Mouse (Mus musculus): ENCODE measurements around the gene Prcd.
A peak's percentile ranks its signal among the peaks of the same experiment; 100 is the strongest.
"Not testable (repeated sequence)": the region's sequence is repeated elsewhere in the genome, so short reads cannot be mapped to it uniquely, and the experiment has no call there.

Gene Prcd

GRCm38 (mm10) chr11:116620559-116621253 lies 32.6 kb upstream of the Prcd start:
- Histone ChIP-seq H3K36me3 (ENCODE audit: control insufficient read depth, insufficient read depth, low read length, poor library complexity, severe bottlenecking) (no peaks in the 10 kb centered on the region), H3K27me3 (ENCODE audit: control insufficient read depth, insufficient read depth, low read length, poor library complexity, severe bottlenecking) (no peaks in the 10 kb centered on the region)
- DNase-seq (ENCODE audit: low read depth, low spot score): no peak

- no peaks in the 10 kb centered on the region for H3K36me3 ChIP-seq (ENCODE audit: control insufficient read depth, insufficient read depth, low read length, poor library complexity, severe bottlenecking)
- DNase-seq (ENCODE audit: low read depth, low spot score): no peak
Observed at GRCm38 (mm10) chr11:116621258-116621704, 32.1 kb upstream of the Prcd start.

GRCm38 (mm10) chr11:116623281-116624124 lies 29.8 kb upstream of the Prcd start:
- Histone ChIP-seq H3K27me3 (ENCODE audit: control insufficient read depth, insufficient read depth, low read length, poor library complexity, severe bottlenecking) (no peaks in the 10 kb centered on the region), H3K36me3 (ENCODE audit: control insufficient read depth, insufficient read depth, low read length, poor library complexity, severe bottlenecking) (no peaks in the 10 kb centered on the region)
- peak; percentile 42 for DNase-seq (ENCODE audit: low read depth, low spot score)

More at GRCm38 (mm10) chr11:116621258-116621704, 32.1 kb upstream of the Prcd start:
- no peaks in the 10 kb centered on the region for H3K27me3 ChIP-seq (ENCODE audit: control insufficient read depth, insufficient read depth, low read length, poor library complexity, severe bottlenecking)

DNA sequence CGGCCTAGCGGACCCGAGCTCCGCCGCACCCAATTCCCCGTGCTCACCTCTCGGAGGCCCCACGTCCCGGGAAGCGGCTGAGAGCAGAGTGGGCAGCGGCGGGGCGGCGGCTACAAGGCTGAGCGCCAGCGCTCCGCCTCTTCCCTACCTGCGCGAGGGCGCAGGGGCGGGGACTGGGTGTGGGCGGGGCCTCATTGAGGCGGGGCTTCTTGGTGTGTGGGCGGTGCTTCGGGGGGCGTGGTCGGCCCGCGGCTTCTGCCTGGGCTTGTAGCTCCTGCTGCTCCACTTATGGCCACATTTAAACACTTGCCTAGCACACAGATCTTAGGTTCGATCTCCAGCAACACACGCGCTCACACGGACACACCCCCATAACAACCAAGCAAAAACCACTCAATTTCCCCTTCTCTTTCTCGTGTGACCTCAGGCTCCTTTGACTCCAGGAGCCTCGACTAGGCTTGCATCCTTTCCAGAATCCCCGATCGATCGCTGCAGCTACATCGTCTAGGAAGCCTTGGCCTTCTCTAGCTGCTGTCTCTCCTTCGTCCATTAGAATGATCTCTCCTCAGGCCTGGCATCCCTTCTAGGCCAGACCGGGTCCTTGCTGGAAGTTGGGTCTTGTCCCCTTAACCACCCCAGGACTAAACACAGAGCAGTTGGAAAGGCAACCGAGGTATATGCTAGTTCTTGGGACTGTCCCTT lies 29.1 kb upstream of the Prcd start:
- Histone ChIP-seq H3K27me3 (ENCODE audit: control insufficient read depth, insufficient read depth, low read length, poor library complexity, severe bottlenecking) (no peaks in the 10 kb centered on the region), H3K36me3 (ENCODE audit: control insufficient read depth, insufficient read depth, low read length, poor library complexity, severe bottlenecking) (no peaks in the 10 kb centered on the region)
- peak; percentile 94 for DNase-seq (ENCODE audit: low read depth, low spot score)

GRCm38 (mm10) chr11:116625081-116626000 lies 28.0 kb upstream of the Prcd start:
- Histone ChIP-seq H3K27me3 (ENCODE audit: control insufficient read depth, insufficient read depth, low read length, poor library complexity, severe bottlenecking) (no peaks in the 10 kb centered on the region), H3K36me3 (ENCODE audit: control insufficient read depth, insufficient read depth, low read length, poor library complexity, severe bottlenecking) (no peaks in the 10 kb centered on the region)
- DNase-seq (ENCODE audit: low read depth, low spot score): peak; percentile 85

- no peak for DNase-seq (ENCODE audit: low read depth, low spot score)
- H3K27me3 ChIP-seq (ENCODE audit: control insufficient read depth, insufficient read depth, low read length, poor library complexity, severe bottlenecking): no peaks in the 10 kb centered on the region
- H3K36me3 ChIP-seq (ENCODE audit: control insufficient read depth, insufficient read depth, low read length, poor library complexity, severe bottlenecking): no peaks in the 10 kb centered on the region
Observed at GRCm38 (mm10) chr11:116626299-116627071, 26.8 kb upstream of the Prcd start, which contains the start of gene Rhbdf2. Gene Rhbdf2, minus strand, starts transcription at chr11:116627019.

DNA sequence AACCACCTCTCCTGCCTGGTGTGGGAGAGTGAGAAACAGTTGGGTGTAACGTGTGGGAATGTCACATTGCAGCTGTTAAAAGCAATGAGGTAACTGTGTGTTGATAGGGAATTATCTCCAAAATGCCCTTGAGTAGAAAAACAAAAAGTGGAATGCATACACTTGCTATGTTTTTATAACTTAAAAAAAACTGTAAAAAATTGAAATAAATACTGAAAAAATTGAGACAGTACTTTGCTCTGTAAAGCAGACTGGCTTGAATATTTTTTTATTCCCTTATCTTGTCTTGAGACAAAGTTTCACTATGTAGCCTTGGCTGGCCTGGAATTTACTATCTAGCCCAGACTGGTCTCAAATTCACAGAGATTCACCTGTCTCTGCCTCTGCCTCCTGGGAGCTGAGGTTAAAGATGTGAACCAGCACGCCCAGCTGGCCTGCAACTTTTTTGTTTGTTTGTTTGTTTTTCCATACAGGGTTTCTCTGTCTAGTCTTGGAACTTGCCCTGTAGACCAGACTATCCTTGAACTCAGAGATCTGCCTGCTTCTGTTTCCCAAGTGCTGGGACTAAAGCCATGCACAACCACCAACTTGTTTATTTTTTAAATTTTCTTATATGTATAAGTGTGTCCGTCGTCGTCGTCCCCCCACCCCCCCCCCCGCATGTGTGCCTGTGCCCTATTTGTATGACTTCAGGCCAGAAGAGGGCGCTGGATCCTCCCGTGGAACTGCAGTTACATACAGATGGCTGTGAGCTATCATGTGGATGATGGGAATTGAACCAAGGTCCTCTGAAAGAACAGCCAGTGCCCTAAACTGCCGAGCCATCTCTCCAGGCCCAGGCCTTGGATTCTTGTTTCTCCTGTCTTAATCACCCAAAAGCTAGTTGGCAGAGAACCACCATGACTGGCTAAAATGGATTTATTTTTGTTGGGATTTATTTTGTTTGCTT lies 26.0 kb upstream of the Prcd start:
- H3K36me3 ChIP-seq (ENCODE audit: control insufficient read depth, insufficient read depth, low read length, poor library complexity, severe bottlenecking): no peaks in the 10 kb centered on the region
- DNase-seq (ENCODE audit: low read depth, low spot score): peak; percentile 81
- H3K27me3 ChIP-seq (ENCODE audit: control insufficient read depth, insufficient read depth, low read length, poor library complexity, severe bottlenecking): no peaks in the 10 kb centered on the region

- Histone ChIP-seq H3K27me3 (ENCODE audit: control insufficient read depth, insufficient read depth, low read length, poor library complexity, severe bottlenecking) (no peaks in the 10 kb centered on the region), H3K36me3 (ENCODE audit: control insufficient read depth, insufficient read depth, low read length, poor library complexity, severe bottlenecking) (no peaks in the 10 kb centered on the region)
- DNase-seq (ENCODE audit: low read depth, low spot score): peak; percentile 94
Observed at GRCm38 (mm10) chr11:116628712-116629111, 24.6 kb upstream of the Prcd start.

DNA sequence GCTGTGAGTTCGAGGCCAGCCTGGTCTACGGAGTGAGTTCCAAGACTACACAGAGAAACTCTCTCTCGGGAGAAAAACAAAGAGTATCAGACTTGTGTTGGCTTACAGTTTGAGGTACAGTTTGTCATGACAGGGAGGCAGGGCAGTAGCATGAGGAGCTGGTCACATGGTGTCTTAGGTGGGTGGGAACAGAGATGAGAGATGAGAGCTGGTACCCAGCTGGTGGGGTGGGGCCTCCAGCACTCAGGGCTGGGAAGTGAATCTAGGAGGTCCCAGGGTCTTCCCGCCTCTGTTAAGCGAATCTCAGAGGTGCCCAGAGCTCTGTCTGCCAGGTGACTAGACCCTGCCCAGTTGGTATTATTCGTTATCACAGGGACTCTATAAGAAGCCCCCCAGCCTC lies 23.9 kb upstream of the Prcd start:
- no peak for DNase-seq (ENCODE audit: low read depth, low spot score)
- no peaks in the 10 kb centered on the region for H3K36me3 ChIP-seq (ENCODE audit: control insufficient read depth, insufficient read depth, low read length, poor library complexity, severe bottlenecking)
- H3K27me3 ChIP-seq (ENCODE audit: control insufficient read depth, insufficient read depth, low read length, poor library complexity, severe bottlenecking): no peaks in the 10 kb centered on the region

DNA sequence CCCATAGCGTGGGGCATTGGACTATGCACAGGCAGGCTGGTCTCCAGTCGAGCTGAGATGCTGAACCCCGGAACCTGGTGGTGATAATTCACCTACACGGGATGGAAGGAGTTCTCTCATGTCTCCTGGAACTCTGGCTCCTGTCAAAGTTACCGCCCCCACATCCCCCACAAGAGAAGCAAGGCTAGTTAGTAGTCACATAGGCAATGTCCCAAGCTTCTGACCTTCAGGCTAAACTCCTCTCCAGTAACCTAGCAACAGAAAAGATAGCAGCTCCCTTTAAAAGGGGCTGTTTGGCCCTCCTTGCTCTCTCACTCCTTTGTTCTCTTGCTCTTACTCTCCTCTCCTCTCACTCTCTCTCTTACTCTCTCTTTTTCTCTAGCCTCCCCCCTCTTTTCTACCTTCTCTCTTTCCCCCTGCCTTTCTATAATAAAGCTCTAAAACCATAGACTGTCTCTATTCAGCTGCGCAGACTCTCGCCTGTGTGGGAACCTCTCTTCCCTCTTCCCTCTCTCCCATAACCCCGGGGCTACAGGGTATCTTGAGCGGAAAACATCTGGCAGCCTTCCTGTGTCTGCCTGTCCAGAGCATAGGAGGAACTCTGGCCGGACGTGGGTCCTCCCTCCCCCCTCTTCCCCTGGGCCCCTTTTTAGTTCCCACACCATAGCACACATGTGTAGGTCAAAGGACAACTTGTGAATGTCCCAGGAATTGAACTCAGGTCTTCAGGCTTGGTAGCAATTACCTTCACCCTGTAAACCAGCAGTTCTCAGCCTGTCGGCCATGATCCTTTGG lies 23.0 kb upstream of the Prcd start:
- no peak for DNase-seq (ENCODE audit: low read depth, low spot score)
- Histone ChIP-seq H3K36me3 (ENCODE audit: control insufficient read depth, insufficient read depth, low read length, poor library complexity, severe bottlenecking) (no peaks in the 10 kb centered on the region), H3K27me3 (ENCODE audit: control insufficient read depth, insufficient read depth, low read length, poor library complexity, severe bottlenecking) (no peaks in the 10 kb centered on the region)

DNA sequence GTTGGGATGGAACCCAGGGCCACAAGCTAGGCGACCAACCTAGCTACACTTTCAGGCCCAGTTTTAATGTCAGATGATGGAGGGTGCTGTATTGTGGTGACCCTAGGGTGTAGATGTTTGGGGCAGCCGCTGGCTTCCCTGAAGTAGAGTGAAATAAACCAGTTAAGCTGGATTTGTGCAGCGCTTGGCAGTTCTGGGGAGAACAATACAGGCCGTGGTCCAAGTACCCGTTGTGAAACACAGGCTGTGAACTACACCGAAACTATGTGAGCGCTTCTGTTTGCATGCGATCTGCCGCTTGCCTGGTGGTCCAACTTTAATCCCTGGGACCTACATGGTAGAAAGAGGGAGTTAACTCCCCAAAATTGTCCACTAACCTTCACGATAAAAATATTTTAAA lies 20.4 kb upstream of the Prcd start:
- DNase-seq (ENCODE audit: low read depth, low spot score): no peak
- Histone ChIP-seq H3K27me3 (ENCODE audit: control insufficient read depth, insufficient read depth, low read length, poor library complexity, severe bottlenecking) (no peaks in the 10 kb centered on the region), H3K36me3 (ENCODE audit: control insufficient read depth, insufficient read depth, low read length, poor library complexity, severe bottlenecking) (no peaks in the 10 kb centered on the region)

GRCm38 (mm10) chr11:116636607-116637006 lies 16.7 kb upstream of the Prcd start:
- not testable (repeated sequence) for H3K27me3 ChIP-seq (ENCODE audit: control insufficient read depth, insufficient read depth, low read length, poor library complexity, severe bottlenecking); DNase-seq (ENCODE audit: low read depth, low spot score); H3K36me3 ChIP-seq (ENCODE audit: control insufficient read depth, insufficient read depth, low read length, poor library complexity, severe bottlenecking)
